Mouse (Mus musculus): Measurements from ENCODE around the gene Zfp592. TPM values are rescaled to one million over a fixed set of nuclear protein-coding genes. Genes with fewer than 3 reads are reported as not detected.

Zfp592 gene
- polyA plus RNA-seq, 1 experiment from 2014 or later = 13.4 TPM

DNA sequence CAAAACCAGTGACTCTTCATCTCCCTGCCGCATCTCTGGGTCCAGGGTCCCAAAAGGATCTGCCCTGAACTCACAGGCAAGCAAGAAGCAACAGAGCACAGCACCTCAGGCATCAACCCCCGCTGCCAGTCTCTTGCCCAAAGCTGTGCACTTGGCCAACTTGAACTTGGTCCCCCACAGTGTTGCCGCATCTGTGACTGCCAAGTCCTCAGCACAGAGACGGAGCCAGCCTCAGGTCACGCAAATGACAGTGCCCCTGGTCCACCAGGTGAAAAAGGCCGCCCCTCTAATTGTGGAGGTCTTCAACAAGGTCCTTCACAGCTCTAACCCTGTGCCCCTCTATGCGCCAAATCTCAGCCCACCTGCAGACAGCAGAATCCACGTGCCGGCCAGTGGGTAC, 31.2 kb downstream of the Zfp592 start:
- no peak overlapping the region for H3K9ac ChIP-seq (ENCODE audit: low read depth, low read length)
- H3K4me1 ChIP-seq (ENCODE audit: control insufficient read depth, insufficient read depth, low read length) = no peaks in the 10 kb centered on the region
- no peaks in the 10 kb centered on the region for H3K27me3 ChIP-seq (ENCODE audit: control insufficient read depth, insufficient read depth, low read length)
- H3K4me3 ChIP-seq (ENCODE audit: low read depth, low read length) = no peak overlapping the region
- H3K4me2 ChIP-seq = no peak overlapping the region
- no peak for ATAC-seq (replicated peaks; ENCODE audit: insufficient number of reproducible peaks, low FRiP score, low TSS enrichment)
- H3K27ac ChIP-seq (ENCODE audit: low read depth, low read length) = no peak overlapping the region
- peaks cover 23% of the 10 kb centered on the region for H3K36me3 ChIP-seq (ENCODE audit: control insufficient read depth, insufficient read depth, low read length)
- H3K9me3 ChIP-seq (replicated peaks; ENCODE audit: control insufficient read depth, low read length) = no peaks in the 10 kb centered on the region
- WGBS (ENCODE audit: insufficient replicate concordance) = 93% methylated on average over 9 of the region's 9 CpGs

DNA sequence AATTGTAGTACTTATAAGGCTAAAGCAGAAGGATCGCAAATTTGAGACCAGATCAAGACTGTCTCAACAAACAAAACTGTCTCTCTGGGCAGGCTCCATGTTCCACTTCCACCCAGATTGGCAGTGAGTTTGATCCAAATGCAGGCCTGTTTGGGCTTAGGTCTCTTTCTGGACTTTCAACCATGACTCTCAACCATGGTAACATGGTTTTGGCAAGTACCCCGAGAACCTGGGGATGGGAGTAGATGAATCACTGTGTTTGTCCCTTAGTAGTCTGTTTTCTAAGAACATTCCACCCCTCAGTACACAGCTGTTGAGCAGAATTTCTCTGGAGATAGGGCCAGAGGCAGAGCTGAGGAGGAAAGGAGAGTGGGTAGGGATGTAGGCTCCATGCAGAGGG, 32.3 kb downstream of the Zfp592 start:
- Histone ChIP-seq H3K27me3 (ENCODE audit: control insufficient read depth, insufficient read depth, low read length) (no peaks in the 10 kb centered on the region), H3K27ac (ENCODE audit: low read depth, low read length) (no peak overlapping the region), H3K4me1 (ENCODE audit: control insufficient read depth, insufficient read depth, low read length) (no peaks in the 10 kb centered on the region), H3K4me2 (no peak overlapping the region), H3K36me3 (ENCODE audit: control insufficient read depth, insufficient read depth, low read length) (peaks cover 33% of the 10 kb centered on the region), H3K9ac (ENCODE audit: low read depth, low read length) (no peak overlapping the region), H3K4me3 (ENCODE audit: low read depth, low read length) (no peak overlapping the region), H3K9me3 (replicated peaks; ENCODE audit: control insufficient read depth, low read length) (no peaks in the 10 kb centered on the region)
- no peak for ATAC-seq (replicated peaks; ENCODE audit: insufficient number of reproducible peaks, low FRiP score, low TSS enrichment)
- WGBS (ENCODE audit: insufficient replicate concordance) = 89% methylated on average over 2 of the region's 2 CpGs

DNA sequence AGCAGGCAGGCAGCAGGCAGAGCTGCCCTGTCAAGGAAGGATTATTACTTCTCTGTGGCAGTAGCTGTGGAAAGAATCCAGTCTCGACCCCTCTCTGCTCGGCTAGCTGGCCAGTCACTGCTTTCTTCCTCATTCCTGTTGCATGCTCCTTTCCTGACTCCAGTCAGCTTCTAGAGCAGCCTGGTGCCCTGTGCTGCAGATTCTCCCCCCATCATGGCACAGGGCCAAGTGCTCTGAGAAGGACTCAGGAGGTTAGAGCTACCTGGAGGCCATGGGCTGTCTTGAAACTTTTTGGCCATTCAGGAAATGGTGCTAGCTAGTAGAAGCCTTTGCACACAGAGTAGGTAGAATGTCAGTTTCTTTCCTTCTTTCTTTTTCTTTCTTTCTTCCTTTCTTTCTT, 46.2 kb downstream of the Zfp592 start:
- ATAC-seq (replicated peaks; ENCODE audit: insufficient number of reproducible peaks, low FRiP score, low TSS enrichment) = no peak
- Histone ChIP-seq H3K9ac (ENCODE audit: low read depth, low read length) (no peak overlapping the region), H3K4me2 (no peak overlapping the region), H3K27ac (ENCODE audit: low read depth, low read length) (0 out of 2 replicates have a peak overlapping the region, but pooled peaks have one; percentile 10), H3K36me3 (ENCODE audit: control insufficient read depth, insufficient read depth, low read length) (peaks cover 51% of the 10 kb centered on the region), H3K9me3 (replicated peaks; ENCODE audit: control insufficient read depth, low read length) (no peaks in the 10 kb centered on the region), H3K27me3 (ENCODE audit: control insufficient read depth, insufficient read depth, low read length) (no peaks in the 10 kb centered on the region), H3K4me1 (ENCODE audit: control insufficient read depth, insufficient read depth, low read length) (no peaks in the 10 kb centered on the region), H3K4me3 (ENCODE audit: low read depth, low read length) (no peak overlapping the region)
- WGBS (ENCODE audit: insufficient replicate concordance) = 42% methylated on average over 2 of the region's 2 CpGs

DNA sequence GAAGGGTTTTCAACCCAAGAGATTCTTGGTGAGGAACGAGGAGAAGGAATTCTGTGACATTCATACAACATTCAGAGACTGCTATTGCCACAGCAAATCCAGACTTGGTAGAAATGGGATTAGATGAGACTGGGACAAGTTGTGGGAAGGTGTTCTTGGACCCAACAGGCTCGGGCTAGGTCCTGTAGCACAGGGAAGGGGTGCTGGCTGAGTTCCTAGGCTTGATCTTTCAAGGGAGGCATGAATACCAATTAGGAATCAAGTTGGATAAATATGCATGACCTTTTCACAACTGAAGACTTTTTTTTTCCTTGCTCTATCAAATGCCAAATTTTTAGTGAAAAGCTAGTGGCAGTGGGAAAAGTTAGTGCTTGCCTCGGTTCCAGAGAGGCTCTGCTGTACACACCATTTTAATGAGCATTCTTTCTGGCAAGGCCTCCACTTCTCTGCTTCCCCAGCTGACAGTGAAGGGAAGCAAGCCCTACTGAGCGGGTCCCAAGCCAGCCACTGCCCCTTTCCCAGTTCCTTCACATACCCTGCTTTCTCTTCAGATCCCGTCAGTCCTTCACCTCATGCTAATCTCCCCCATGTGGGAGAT, 49.6 kb downstream of the Zfp592 start:
- H3K27ac ChIP-seq (ENCODE audit: low read depth, low read length) = no peak overlapping the region
- H3K9me3 ChIP-seq (replicated peaks; ENCODE audit: control insufficient read depth, low read length) = no peaks in the 10 kb centered on the region
- peaks cover 39% of the 10 kb centered on the region for H3K36me3 ChIP-seq (ENCODE audit: control insufficient read depth, insufficient read depth, low read length)
- H3K27me3 ChIP-seq (ENCODE audit: control insufficient read depth, insufficient read depth, low read length) = no peaks in the 10 kb centered on the region
- no peak overlapping the region for H3K4me2 ChIP-seq
- no peaks in the 10 kb centered on the region for H3K4me1 ChIP-seq (ENCODE audit: control insufficient read depth, insufficient read depth, low read length)
- H3K4me3 ChIP-seq (ENCODE audit: low read depth, low read length) = no peak overlapping the region
- ATAC-seq (replicated peaks; ENCODE audit: insufficient number of reproducible peaks, low FRiP score, low TSS enrichment) = no peak
- H3K9ac ChIP-seq (ENCODE audit: low read depth, low read length) = no peak overlapping the region
- WGBS (ENCODE audit: insufficient replicate concordance) = 85% methylated on average over 5 of the region's 5 CpGs

DNA sequence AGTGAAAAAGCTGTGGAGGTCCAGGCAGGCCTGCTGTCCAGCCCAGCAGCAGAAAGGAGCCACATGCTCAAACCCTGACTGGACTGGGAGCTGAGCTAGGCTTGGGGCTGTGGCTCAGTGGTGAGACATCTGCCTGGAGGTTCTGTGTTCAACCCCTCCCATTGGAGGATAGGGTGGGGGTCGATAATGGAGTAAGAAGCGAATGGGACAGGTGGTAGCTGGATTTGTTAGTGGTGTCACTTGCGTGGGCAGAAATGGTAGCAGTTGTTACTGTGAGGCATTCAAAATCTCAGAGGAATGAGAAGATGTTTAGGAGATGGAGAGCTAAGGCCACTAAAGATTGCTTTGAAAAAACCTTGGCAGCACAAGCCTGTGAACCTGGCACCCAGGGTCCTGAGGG, 54.4 kb downstream of the Zfp592 start:
- Histone ChIP-seq H3K36me3 (ENCODE audit: control insufficient read depth, insufficient read depth, low read length) (peaks cover 5% of the 10 kb centered on the region; the same call in 1 of the 2 replicates), H3K27ac (ENCODE audit: low read depth, low read length) (no peak overlapping the region), H3K9ac (ENCODE audit: low read depth, low read length) (no peak overlapping the region), H3K27me3 (ENCODE audit: control insufficient read depth, insufficient read depth, low read length) (no peaks in the 10 kb centered on the region), H3K4me3 (ENCODE audit: low read depth, low read length) (no peak overlapping the region), H3K4me1 (ENCODE audit: control insufficient read depth, insufficient read depth, low read length) (no peaks in the 10 kb centered on the region), H3K4me2 (no peak overlapping the region), H3K9me3 (replicated peaks; ENCODE audit: control insufficient read depth, low read length) (no peaks in the 10 kb centered on the region)
- WGBS (ENCODE audit: insufficient replicate concordance) = 96% methylated on average over 3 of the region's 3 CpGs
- ATAC-seq (replicated peaks; ENCODE audit: insufficient number of reproducible peaks, low FRiP score, low TSS enrichment) = no peak

DNA sequence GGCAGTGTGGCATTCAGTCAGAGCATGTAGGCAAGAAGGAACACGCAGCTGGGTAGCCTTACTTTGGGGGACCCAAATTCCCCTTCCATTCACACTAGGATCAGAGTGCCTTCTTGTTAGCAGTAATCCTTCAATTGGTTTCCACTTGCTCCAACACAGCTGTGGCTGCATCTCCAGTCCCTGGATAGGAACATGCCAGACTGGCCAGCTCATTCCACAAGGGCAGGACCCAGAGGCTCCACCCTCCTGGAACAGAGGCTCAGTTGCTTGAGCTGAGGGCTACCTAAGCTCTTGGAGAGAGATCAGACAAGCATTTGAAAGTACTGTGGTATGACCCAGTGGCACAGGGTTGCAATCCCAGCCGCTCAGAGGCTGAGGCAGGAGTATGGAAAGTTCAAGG, 55.0 kb downstream of the Zfp592 start:
- Histone ChIP-seq H3K9ac (ENCODE audit: low read depth, low read length) (no peak overlapping the region), H3K36me3 (ENCODE audit: control insufficient read depth, insufficient read depth, low read length) (peaks cover 4% of the 10 kb centered on the region; the same call in 1 of the 2 replicates), H3K4me1 (ENCODE audit: control insufficient read depth, insufficient read depth, low read length) (no peaks in the 10 kb centered on the region), H3K27me3 (ENCODE audit: control insufficient read depth, insufficient read depth, low read length) (no peaks in the 10 kb centered on the region), H3K27ac (ENCODE audit: low read depth, low read length) (no peak overlapping the region), H3K4me2 (no peak overlapping the region), H3K4me3 (ENCODE audit: low read depth, low read length) (no peak overlapping the region), H3K9me3 (replicated peaks; ENCODE audit: control insufficient read depth, low read length) (no peaks in the 10 kb centered on the region)
- no peak for ATAC-seq (replicated peaks; ENCODE audit: insufficient number of reproducible peaks, low FRiP score, low TSS enrichment)
- WGBS (ENCODE audit: insufficient replicate concordance) = 86% methylated on average over 2 of the region's 2 CpGs

DNA sequence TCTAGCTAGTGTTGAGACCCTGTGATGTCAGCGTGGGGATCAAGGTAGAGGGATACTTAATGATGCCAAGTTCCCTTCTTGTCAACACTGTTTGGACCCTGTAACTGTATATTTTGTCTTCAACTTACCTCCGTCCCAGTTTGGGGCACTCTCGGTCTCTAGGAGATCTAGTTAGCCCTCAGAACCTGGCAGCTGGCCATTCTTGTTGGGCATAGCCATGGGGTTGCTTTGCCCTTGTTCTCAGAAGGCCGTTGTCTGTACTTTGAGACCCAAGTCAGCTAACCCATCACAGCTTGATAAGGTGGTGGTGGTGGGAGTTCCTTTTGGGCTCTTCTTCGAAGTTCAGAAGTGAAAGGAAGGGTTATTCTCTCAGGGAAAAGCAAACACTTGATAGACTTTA, 56.5 kb downstream of the Zfp592 start:
- Histone ChIP-seq H3K9me3 (replicated peaks; ENCODE audit: control insufficient read depth, low read length) (no peaks in the 10 kb centered on the region), H3K27ac (ENCODE audit: low read depth, low read length) (no peak overlapping the region), H3K36me3 (ENCODE audit: control insufficient read depth, insufficient read depth, low read length) (no peaks in the 10 kb centered on the region), H3K4me3 (ENCODE audit: low read depth, low read length) (no peak overlapping the region), H3K9ac (ENCODE audit: low read depth, low read length) (no peak overlapping the region), H3K4me1 (ENCODE audit: control insufficient read depth, insufficient read depth, low read length) (no peaks in the 10 kb centered on the region), H3K4me2 (no peak overlapping the region), H3K27me3 (ENCODE audit: control insufficient read depth, insufficient read depth, low read length) (no peaks in the 10 kb centered on the region)
- ATAC-seq (replicated peaks; ENCODE audit: insufficient number of reproducible peaks, low FRiP score, low TSS enrichment) = no peak
- WGBS (ENCODE audit: insufficient replicate concordance) = 86% methylated on average over 5 of the region's 5 CpGs

DNA sequence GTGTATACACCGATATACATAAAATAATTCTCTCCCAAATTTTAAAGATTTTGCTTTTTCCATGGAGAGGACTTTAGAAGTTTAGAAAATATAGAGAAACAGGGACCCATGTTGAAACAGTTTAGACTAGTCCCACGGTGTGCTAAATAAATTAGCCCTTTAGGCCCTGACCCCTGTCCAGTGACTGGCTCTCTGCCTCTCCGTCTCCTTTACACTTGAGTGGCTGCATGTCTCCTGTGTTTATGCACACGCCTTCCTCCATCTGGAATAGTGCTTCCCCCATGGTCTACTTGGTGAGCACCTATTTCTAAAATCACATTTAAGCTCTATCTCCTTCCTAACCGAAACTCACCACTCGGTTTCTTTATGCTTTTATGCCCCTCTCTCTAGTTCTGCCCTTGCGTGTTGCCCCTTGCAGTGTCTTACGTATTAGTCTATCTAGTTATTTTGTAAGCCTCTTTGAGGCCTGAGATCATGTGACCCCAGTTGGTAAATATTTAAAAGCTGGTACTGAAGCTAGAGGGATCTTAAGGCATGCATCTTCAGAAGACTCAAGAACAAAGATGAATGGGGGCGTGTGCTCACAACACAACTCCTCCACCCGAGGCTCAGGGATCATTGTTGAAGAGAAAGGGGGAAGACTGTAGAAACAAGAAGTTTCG, 62.4 kb downstream of the Zfp592 start:
- H3K9ac ChIP-seq (ENCODE audit: low read depth, low read length) = no peak overlapping the region
- WGBS (ENCODE audit: insufficient replicate concordance) = 78% methylated on average over 11 of the region's 11 CpGs
- no peaks in the 10 kb centered on the region for H3K9me3 ChIP-seq (replicated peaks; ENCODE audit: control insufficient read depth, low read length)
- ATAC-seq (replicated peaks; ENCODE audit: insufficient number of reproducible peaks, low FRiP score, low TSS enrichment) = no peak
- 0 out of 2 replicates have a peak, but pooled peaks cover under 1% of the 10 kb centered on the region for H3K36me3 ChIP-seq (ENCODE audit: control insufficient read depth, insufficient read depth, low read length)
- peaks cover 37% of the 10 kb centered on the region for H3K4me1 ChIP-seq (ENCODE audit: control insufficient read depth, insufficient read depth, low read length)
- H3K27me3 ChIP-seq (ENCODE audit: control insufficient read depth, insufficient read depth, low read length) = no peaks in the 10 kb centered on the region
- H3K4me2 ChIP-seq = no peak overlapping the region
- no peak overlapping the region for H3K4me3 ChIP-seq (ENCODE audit: low read depth, low read length)
- H3K27ac ChIP-seq (ENCODE audit: low read depth, low read length) = no peak overlapping the region

DNA sequence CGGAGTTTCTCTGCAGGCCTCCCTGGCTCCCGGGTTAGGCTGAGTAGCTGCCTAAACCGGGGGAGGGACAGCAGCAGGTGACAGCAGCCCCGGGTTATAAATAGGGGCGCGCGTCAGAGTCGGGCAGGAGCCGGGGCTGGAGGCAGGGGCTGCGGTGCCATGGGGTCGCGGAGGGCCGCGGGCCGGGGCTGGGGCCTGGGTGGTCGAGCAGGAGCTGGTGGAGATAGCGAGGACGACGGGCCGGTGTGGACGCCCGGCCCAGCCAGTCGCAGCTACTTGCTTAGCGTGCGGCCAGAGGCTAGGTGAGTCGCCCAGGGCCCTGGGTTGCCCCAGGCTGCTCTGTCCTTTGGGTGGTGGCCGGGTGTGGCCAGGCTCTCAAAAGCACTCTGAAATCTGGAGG, 64.0 kb downstream of the Zfp592 start, which contains the start of gene Alpk3:
TSS of gene Alpk3 (plus strand) at position 130 of the 400 bp plus-strand sequence.
- Histone ChIP-seq H3K4me3 (ENCODE audit: low read depth, low read length) (peak within 1 kb of the TSS; percentile 50), H3K4me2 (peak within 1 kb of the TSS; percentile 66), H3K36me3 (ENCODE audit: control insufficient read depth, insufficient read depth, low read length) (0 out of 2 replicates have a peak, but pooled peaks cover 3% of the 10 kb centered on the region), H3K27me3 (ENCODE audit: control insufficient read depth, insufficient read depth, low read length) (no peaks in the 10 kb centered on the region), H3K9me3 (replicated peaks; ENCODE audit: control insufficient read depth, low read length) (no peaks in the 10 kb centered on the region), H3K4me1 (ENCODE audit: control insufficient read depth, insufficient read depth, low read length) (peaks cover 41% of the 10 kb centered on the region), H3K27ac (ENCODE audit: low read depth, low read length) (peak within 1 kb of the TSS; percentile 98), H3K9ac (ENCODE audit: low read depth, low read length) (peak within 1 kb of the TSS; percentile 80)
- 2% methylated on average over 27 of the region's 27 CpGs for WGBS (ENCODE audit: insufficient replicate concordance)
- ATAC-seq (replicated peaks; ENCODE audit: insufficient number of reproducible peaks, low FRiP score, low TSS enrichment) = peak; percentile 67
